Mouse (Mus musculus) stomach, postnatal 0 days (tissue): Measurements from ENCODE around the gene Gm49345.

Experiments used
- CTCF ChIP-seq: IDR thresholded peaks from 2 replicates; pipeline ENCODE4 v1.5.1; 2016; ENCODE audit warnings: antibody characterized with exemption, low read depth, mild to moderate bottlenecking, moderate library complexity
- EP300 ChIP-seq: optimal IDR thresholded peaks from 2 replicates; pipeline ENCODE3; 2016; ENCODE audit warnings: antibody characterized with exemption

DNA sequence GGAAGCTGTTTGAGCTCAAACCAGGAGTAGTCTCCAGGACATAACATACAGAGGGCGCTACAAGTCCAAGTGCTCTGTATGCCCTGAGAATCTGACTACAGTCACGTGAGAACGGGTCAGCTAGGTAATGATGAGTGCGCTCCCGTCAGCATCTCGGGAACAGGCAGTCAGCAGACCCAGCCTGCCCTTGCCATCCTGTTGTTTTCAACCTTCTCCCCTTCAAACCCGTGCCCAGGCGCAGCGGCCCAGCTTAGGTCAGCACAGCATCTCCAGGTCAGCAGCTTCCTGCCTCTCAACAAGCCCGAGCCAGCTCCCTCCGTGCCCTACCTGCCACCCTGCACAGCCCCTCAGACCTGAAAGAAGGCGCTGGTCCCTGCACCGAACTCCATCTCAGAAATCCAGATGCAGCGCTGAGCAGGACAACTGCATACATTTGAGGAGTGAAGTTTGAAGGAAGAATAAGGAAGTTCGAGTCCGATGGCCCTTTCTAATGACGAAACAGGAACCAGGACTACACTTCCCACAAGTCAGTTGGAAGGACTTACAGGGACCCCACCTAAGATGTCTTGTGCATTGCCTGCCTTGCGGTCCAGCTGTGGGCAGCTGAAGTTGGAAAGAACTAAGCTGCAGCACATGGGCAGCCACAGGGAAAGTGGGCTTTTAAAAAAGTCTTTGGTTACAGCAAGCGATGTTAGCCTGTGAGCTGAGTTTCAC, at the start of gene Gm49345, which contains the start of gene Zfp729a:
- peak; percentile 79 for TF ChIP-seq CTCF
- TF ChIP-seq EP300, result no peak
